Mouse (Mus musculus) CH12F3 (cell line): ENCODE measurements around the gene Grb10.

Source experiments
- in situ Hi-C: fragments of 300-500 bp; cut with MboI; formaldehyde crosslinking; loops from 2 replicates; pipeline ENCODE4 v1.14.3; 2020; ENCODE audit warnings: low sequenced_read_pairs

Gene Grb10

DNA sequence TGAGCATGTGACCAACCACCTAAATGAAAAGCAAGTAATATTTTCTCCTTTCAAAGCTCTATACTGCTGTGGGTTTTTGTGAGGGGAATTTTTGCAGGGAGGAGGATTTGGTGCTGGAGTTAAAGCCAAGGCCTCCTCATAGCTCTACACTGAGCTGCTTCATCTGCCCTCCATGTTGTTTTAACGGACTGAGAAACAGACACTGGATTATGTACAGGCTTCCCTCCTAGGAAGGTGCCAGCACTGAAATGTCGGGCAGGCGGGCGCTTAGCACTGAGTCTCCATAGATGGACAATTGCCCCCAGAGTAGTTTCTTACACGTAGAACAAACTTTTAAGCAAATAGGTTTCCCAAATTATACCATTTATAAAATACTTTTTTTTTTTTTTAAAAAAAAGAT lies 4.1 kb downstream of the Grb10 start:
- in situ Hi-C loops, result no loop called here

DNA sequence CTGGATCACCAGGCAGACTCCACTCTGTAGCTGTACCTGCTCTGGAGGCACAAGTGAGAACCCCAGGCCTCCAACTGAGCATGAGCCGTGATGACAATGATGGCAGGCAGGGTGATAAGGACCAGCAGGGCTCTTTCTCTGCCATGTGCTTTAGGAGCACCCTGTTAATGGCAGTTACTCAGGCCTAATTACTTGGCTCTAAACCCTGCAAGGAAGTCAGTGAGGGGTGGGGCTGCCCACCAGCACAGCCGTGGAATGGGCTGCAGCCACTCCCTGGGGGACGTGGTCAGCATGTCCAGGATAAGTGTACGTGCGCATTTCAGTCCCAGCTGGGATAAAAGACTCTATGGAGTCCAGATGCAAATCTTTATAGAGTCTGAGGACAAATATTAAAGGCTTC lies 5.7 kb downstream of the Grb10 start:
- in situ Hi-C loops, result no loop called here

DNA sequence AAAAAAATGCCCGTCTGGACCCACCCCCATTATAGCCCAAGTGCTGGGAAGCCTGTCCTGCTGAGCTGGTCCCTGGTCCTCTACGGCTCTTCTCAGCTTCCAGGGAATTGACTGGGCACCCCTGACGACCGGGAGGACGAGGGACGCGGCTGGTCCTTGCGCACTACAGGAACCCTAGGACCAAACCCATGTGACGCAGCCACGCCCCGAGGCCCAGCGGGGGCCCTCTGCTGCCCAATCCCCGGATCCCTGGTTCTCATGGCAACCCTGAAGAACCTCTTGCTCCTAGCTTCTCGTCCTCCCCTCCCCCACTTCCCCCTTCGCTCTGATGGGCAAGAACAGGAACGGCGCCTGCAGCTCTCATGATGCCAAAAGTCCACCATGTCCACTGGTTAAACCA lies 11.8 kb downstream of the Grb10 start:
- in situ Hi-C loops, result no loop called here

DNA sequence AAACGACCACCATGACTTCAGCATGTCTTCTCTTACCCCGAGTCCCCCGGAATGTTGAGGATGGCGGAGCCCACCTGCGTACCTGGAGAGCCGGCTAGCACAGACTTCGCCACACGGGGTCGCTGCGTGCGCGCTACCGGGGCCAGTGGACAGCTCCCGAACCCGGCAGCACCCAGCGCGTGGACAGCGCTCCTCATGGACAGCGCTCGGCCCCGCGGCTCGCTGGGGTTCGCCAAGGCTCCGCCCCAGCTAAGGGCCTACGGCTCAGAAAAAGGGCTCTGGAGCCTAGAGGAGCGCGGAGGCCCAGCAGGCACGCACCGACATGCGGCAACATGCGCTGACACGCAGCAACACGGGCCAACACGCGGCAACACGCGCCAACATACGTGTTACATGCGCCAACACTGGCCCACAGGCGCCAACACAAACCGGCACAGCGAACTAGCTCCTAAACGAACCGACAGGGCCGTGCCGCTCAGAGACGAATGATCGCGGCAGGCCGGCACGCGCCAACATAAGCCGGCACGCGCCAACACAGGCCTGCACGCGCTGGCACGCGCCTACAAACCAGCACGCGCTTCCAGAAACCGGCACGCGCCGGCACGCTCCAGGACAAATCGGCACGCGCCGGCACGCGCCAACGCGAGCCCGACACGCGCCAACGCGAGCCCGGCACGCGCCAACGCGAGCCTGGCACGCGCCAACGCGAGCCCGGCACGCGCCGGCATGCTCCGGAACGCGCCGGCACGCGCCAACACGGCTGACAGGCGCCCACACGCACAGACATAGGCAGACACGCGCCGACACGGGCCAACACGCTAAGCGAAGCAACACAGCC lies 12.5 kb downstream of the Grb10 start:
- in situ Hi-C loops, result no loop called here

DNA sequence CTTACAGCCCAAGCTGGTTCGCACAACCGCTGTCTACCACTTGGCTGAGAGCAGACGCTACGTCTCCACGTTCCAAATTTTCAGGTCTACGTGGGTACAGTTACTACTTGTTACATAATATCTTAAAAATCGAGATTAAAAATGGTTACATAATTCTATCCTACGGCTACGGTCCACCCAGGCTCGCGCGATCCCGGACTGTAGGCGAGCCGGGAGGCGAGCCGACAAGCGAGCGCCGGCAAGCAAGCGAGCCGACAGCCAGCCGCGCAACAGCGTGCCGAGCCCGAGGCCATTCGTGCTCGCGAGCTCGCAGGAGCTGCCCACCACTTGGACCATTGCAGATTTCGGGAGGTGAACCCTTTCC lies 13.1 kb downstream of the Grb10 start:
- in situ Hi-C loops, result no loop called here

DNA sequence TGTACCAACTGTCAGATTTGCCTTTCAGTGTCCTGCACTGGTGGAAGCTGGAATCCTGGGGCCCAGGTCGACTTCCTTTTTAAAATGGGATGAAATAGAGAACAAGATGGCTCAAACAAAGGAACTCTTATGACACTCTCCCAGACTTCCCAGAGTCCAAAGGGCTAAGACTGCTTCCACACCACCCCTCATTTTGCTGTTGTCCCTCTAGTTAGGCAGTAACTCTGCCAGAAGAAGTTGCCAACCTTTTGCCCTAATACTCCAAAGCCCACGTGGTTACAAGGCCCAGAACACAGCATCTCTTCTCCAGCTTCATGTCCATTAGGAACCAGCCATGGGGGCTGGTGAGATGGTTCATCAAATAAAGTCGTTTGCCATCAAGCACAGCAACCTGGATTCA lies 15.4 kb downstream of the Grb10 start:
- in situ Hi-C loops, result no loop called here

DNA sequence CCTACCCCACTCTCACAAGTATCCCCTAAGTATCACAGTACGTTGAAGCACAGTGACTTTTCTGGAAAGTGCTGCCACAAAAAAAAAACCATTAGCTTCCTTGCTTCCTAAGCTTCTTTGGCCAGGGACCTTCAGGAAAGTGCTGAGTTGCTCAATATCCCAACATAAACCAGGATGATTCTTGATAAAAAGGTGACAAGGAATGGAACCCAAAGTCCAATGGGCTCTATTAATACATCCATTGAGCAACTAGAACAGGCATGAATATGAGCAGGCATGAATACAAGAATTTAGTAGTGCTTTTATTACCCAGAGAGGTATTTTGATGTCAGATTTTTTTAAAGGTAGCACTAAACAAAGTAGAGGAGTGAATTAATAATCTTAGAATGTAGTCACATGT lies 18.8 kb downstream of the Grb10 start:
- in situ Hi-C loops, result no loop called here

DNA sequence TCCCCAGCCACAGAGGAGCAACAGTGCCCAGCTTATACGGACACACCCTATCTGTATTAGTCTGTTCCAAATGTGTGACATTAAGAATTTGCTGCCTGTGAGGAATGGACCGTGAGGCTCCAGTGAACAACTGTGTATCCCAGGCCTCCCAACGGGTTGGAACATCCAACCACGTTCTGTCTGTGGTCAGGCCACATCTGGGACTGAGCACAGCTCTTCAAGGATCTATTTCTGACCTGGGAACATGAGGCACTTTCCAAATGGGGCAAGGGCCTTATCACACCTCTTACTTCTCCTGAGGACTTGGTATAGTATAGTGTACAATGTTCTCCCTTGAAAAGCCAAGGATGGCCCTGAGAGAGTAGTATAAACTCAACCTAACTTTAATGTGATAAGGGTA lies 19.9 kb downstream of the Grb10 start:
- in situ Hi-C loops, result no loop called here

DNA sequence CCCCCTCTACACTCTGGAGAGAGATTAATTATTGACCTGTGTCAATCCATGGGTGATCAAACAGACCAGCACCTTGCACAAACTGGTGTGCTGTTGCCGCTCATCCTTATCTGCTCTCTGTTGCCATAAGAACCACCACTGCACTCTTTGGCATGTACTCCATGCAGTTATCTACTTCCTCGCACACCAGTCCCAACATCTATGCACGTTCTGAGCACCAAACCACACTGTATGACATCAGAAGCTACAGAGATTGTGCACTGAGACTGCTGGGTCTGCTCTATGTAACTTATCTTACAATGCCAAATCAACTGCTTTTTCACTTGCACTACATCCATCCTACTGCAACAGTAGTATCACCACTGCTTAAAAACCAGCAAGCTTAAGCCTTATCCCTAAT lies 28.4 kb downstream of the Grb10 start:
- in situ Hi-C loops, result no loop called here

DNA sequence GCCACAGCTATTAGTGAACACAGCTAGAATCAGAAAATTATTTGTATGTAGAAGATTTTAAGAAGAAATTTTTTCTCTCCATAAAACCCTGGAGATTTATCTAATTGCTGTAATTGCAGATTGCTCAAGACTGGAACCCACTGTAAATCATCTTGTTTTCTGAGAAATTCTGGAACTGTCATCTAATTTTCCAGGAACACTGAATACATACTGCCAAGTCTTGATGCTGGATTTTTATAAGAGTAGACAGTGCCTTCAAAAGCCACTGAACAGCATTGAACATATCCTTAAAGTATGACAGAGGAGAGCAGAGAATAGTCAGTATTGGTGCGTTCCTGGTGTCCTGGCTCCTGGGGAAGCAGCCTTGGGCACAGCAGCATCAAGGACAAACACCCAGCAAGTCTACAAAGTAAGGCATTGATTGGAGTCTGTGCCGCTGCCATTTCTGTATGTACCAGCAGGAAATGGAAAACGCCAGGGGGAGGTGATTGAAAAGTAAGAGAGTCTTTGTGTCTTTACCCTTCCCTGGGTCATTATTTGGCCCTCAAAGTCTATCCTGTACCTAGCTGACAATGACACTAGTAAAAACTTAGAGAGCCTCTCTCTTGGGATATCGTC lies 38.1 kb downstream of the Grb10 start:
- in situ Hi-C loops, result no loop called here

DNA sequence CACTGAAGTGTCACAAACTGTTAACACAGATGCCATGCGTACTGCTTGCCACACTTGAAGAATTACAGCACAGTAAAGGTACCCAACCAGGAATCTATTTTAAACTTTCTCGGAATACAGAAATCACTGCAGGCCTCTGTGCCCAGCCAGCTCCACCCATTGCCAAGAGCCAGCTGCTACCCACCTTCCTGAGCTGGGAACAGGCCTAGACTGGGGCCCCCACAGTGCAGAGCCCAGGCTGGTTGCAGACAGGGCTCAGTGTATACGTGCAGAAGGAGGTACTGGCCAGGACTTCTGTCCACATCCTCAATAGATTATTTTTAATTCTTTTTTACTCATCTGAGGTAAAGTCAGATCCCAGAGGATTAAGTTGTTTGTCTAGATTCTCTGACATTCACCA lies 39.6 kb downstream of the Grb10 start:
- in situ Hi-C loops, result loop anchor here (25.0 kb wide), 1 partner anchor 762 kb away; no protein-coding TSS in a partner anchor

DNA sequence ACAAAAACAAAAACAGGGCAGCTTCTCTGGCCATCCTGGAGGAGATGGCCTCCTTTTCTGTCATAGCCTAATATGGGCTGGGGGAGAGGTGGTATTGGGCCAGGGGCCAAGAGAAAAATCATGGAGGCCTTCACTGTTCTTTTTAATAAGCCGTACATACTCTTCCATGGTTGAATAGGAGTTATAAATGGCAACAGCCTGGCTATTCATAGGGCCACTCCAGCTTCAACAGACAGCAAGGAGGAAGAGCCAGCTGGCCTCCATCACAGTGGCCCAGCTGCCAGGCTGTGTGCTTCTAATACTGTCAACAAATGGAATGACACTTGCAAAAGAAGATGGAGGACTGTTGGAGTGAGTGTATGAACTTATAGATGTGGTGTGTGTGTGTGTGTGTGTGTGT lies 41.4 kb downstream of the Grb10 start:
- in situ Hi-C loops, result loop anchor here (25.0 kb wide), 1 partner anchor 760 kb away; no protein-coding TSS in a partner anchor

DNA sequence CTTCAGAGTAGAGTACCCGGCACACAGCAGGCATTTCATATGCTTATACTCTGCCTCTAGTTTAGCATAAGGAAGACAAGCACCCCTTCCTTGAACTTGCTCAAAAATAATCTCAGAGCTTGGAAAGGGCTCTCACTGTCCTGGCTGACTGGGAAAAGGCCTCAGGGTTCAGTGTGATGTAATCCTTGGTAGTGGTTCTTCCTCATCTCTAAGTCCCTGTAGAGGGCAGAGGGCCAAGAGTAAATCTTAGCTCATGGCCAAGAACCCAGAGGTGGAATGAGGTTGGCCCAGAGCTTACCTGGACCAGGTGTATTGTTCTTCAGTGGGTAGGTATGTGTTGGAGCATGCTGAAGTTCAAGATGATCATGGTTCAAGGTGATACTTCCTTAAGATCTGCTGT lies 43.1 kb downstream of the Grb10 start:
- in situ Hi-C loops, result loop anchor here (25.0 kb wide), 1 partner anchor 758 kb away; no protein-coding TSS in a partner anchor

DNA sequence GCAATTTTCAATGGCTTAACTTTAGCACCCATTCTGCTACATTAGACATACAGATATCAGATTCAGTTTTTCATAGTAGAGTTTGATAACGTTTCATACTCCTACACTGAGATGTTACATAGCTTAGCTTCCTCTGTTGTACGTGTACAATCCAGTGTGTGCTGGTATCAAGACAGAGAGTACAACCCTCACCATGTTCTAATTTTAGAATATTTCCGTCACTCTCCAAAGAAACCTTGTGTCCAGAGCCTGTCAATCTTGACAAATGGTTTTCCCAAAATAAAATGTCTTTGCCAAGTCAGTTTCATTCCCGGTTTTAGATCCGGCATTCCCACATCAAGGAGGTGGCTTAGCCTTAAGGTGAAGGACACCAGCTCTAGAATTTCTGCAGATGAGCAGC lies 44.7 kb downstream of the Grb10 start:
- in situ Hi-C loops, result loop anchor here (25.0 kb wide), 1 partner anchor 757 kb away; no protein-coding TSS in a partner anchor

DNA sequence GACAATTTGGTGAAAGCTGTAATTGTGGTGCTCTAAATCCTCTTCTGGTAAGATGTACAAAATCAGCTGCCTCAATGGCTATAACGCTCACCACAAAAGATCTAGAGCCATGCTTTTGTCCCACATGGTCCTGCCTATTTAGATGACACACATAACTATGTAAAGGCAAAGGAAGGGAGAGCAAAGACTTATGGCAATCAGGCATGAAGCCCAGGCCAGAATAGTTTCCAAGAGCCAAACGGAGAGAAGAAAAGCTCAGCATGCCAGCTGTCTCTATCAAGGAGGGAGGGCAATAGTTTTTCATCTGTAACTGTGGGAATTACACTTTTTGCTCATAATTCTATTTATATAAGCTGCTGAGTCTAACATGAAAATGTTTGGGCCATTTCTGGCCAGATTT lies 45.3 kb downstream of the Grb10 start:
- in situ Hi-C loops, result loop anchor here (25.0 kb wide), 1 partner anchor 756 kb away; no protein-coding TSS in a partner anchor

DNA sequence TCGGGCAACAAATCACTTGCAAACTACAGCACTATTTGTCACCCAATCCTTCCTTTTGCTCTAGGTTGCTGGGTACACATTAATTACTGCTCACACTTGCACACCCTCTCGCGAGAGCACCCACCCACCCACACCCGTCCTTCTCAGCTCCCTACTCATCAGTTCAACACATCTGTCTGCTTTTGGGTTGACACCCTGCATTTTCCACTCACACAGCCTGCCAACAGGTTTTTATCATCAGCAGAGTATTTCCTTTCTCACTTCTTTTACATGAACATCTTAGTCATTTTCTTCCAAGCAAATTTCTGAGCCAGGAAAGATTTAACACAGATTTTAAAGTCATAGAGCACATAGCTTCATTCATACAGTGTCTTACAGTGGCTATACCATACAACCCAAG lies 48.6 kb downstream of the Grb10 start:
- in situ Hi-C loops, result loop anchor here (25.0 kb wide), 1 partner anchor 753 kb away; no protein-coding TSS in a partner anchor

DNA sequence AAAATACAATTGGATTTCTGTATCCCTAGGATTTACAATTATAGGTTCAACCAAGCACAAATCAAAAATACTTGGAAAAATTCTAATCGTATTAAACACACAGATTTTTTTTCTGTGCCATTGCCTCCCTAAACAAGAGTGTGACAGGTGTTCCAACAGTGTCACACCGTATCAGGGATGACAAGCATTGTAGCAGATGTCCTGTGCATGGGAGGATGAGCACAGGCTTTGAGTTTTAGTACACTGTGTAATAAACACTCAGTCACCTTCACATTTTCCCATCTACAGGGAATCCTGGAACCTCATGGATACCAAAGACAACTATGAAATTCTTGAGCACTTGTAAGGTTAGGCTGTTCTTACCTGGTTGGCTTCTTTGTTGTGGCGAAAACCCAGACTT lies 51.2 kb downstream of the Grb10 start:
- in situ Hi-C loops, result loop anchor here (25.0 kb wide), 1 partner anchor 750 kb away; no protein-coding TSS in a partner anchor

DNA sequence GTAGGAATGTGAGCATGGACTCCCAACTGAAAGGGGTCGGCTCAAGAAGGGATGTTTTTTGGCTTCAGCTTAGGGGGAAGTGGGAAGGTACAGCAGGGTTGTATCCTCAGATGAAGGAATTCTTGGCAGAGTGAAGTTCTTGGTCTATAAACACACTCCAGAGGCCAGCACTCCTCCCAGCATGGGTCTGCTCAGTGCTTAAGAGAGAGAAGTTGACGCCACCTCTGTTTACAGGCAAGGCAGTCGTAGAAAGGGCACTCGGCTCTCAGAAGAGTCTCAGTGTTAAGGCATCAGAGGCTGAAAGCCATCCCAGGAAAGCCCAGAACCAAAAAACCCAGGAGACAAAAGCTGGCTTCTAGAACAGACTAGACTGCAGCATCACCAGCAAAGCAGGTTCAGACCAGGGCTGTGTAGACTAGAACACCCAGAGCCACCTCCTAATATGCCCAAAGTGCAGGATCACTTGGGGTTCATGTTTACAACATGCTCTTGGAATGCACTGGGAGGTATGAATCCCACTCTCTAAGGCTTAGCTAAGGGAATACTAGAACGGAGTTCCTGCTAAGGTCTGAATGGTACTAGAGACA lies 59.8 kb downstream of the Grb10 start:
- in situ Hi-C loops, result loop anchor here (25.0 kb wide), 1 partner anchor 741 kb away; no protein-coding TSS in a partner anchor

DNA sequence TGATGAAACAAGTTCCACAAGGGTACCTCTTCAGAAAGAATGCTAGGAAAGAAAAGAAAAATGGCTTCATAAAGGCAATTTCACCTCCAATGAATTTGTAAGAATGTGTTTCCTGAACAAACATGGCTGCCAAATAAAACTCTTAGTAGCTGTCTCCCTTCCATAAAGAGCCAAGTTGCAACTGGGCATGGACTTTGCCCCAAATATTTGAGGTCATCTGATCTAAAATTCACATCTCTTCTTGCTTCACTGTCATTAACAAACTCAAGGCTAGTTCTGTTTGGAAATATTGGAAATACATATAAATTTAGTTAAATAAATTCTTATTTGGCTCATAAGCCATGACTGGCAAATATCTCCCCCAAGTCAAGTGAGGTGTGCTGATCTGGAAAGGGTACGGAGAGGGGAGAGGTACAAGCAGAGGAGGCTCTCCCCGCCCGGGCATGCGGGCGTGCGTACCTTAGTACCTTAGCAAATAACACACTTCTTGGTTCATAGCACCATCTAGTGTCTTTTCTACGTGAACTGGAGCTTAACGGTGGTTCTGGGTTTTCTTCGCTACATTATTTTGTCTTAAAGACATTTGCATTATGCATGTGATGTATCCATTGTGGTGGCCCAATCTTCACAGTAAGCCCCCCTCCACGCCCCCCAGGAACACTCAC lies 63.8 kb downstream of the Grb10 start:
- in situ Hi-C loops, result loop anchor here (5.0 to 25.0 kb wide), 3 partner anchors 162 to 737 kb away; no protein-coding TSS in a partner anchor

DNA sequence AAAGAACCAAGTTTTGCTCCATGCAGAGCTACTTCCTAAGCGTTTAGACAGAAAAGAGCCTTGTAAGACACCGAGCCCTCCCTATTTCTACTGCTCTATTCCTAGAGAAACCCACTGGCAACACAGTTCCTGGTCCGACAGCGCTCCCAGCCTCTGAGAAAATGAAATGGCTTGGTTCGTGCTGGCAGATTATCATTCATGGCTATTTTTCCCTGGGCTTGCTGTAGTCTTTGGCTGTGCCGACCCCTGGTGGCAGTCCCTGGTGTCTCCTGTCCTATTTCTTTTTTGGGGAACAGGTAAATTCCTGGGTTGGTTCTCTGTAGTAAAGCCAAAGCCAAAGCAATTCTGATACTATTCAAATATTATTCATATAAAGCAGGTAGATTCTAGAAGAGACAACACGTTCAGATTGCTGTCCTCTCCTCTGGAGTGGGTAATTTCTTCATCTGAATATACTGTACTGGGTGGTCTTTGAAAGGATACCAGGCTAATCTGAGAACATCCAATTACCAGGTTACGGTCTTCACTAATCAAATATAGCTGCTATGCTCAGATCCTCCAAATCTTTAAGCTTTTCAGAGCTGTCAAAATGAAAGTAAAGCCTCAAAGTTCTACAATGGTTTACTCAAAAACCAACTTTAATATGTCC lies 65.0 kb downstream of the Grb10 start:
- in situ Hi-C loops, result loop anchor here (5.0 to 25.0 kb wide), 2 partner anchors 161 to 461 kb away; no protein-coding TSS in a partner anchor
